In genomic region chr12:93136395-93136794, GRCm38 (mm10) we compare ENCODE assay signal across 17 mouse cellular contexts.
"Had no signal": no experiment of that assay in that cellular context is flagged by ENCODE, and none has a peak within 500 bp of the region (broad histone marks: within the 10 kb centered on the region; RNA-seq: fewer than 3 reads in every experiment).

No protein-coding gene starts in this region.

- H3K27ac ChIP-seq: liver, embryonic 14.5 days; midbrain, embryonic 10.5 days; neural tube, embryonic 13.5 days; neural tube, embryonic 15.5 days had no signal

- H3K4me1 ChIP-seq: midbrain, embryonic 10.5 days; neural tube, embryonic 13.5 days; neural tube, embryonic 15.5 days had no signal

- H3K9ac ChIP-seq: liver, embryonic 14.5 days; lung, embryonic 14.5 days; neural tube, embryonic 13.5 days; neural tube, embryonic 15.5 days had no signal

- DNase-seq: lung, adult 18-20 months; lung, embryonic 14.5 days; lung, postnatal 10 days; lung, postnatal 4 days; retina, postnatal 1 day; right cerebral cortex, adult 18-20 months; right cerebral cortex, postnatal 25 days; right cerebral cortex, postnatal 4 days; spleen, adult 18-20 months; thymus, adult 18-20 months; thymus, postnatal 14 days; thymus, postnatal 36 days had no signal

- H3K4me2 ChIP-seq: lung, embryonic 14.5 days; neural tube, embryonic 13.5 days; neural tube, embryonic 15.5 days had no signal

- H3K4me3 ChIP-seq: midbrain, embryonic 10.5 days; myocyte; neural tube, embryonic 13.5 days; neural tube, embryonic 15.5 days had no signal

- H3K9me3 ChIP-seq: midbrain, embryonic 10.5 days; neural tube, embryonic 13.5 days; neural tube, embryonic 15.5 days had no signal

- H3K36me3 ChIP-seq: midbrain, embryonic 10.5 days; neural tube, embryonic 13.5 days; neural tube, embryonic 15.5 days had no signal

- H3K27me3 ChIP-seq: neural tube, embryonic 13.5 days; neural tube, embryonic 15.5 days had no signal
